Mouse (Mus musculus) yolk sac, embryonic 10.5 days (tissue): ENCODE results near the gene Ttc7.
"Not testable (repeated sequence)": the region's sequence is repeated elsewhere in the genome, so short reads cannot be mapped to it uniquely, and the experiment has no call there.

Source experiments
- DNase-seq: peaks from one replicate; pipeline ENCODE4 v3.0.0-alpha.2; 2017; ENCODE audit warnings: low spot score

Gene Ttc7

DNA sequence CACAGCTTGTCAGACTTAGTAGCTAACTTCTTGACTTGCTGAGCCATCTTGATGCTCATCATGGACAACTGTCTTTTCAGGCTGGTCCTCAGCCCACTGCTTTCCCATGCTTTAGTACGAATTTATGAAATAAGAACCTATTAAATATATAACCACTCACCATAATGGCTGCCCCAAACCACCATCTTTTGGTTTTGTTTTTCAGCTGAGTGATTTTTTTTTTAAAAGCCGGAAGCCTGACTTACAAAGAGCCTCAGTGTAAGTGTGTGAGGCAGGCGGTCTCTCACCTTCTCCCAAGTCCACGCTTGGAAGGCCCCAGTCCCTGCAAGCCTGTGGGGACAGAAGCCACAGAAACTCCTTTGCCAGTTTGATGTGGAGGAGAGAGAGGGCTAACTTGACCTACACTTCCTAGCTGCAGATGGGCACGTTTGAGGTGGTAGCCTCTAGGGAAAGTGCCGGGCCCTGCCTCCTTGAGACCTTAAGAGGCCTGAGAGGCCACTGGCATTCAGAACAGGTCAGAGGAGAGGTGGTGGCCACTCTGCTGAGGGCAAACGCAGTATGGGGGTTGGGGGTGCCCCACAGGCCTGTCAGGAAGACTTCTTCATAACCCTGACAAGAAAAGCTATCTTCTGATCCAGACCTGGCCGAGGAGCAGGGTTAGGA is 3.9 kb downstream of the Ttc7 start:
- no peak for DNase-seq

GRCm38 (mm10) chr17:87287197-87287777 is 4.6 kb downstream of the Ttc7 start:
- no peak for DNase-seq

- no peak for DNase-seq
Measured at GRCm38 (mm10) chr17:87288131-87288530, 5.4 kb downstream of the Ttc7 start.

DNA sequence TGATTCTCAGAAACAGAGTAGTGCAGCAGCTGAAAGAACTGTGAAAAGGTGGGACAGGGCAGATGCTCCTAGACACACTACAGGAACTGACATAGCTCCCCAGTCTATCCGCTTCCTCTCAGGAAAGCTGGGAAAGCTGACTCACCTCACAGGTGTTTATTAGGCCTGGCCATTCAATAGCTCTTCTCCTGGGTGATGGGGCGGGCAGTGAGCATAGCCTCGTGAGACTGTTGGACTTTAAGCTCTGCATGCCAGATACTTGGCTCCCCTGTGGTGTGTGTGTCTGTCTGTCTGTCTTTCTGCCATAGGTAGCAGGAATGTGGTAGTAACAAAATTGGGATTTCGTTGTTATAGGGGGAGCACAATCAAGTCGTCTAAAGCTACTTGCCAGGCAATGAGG is 6.7 kb downstream of the Ttc7 start:
- peak; percentile 71 for DNase-seq

GRCm38 (mm10) chr17:87291037-87291436 is 8.4 kb downstream of the Ttc7 start:
- no peak for DNase-seq

GRCm38 (mm10) chr17:87291782-87292181 is 9.1 kb downstream of the Ttc7 start:
- DNase-seq, result no peak

GRCm38 (mm10) chr17:87293125-87293524 is 10.4 kb downstream of the Ttc7 start:
- DNase-seq, result no peak

GRCm38 (mm10) chr17:87295738-87296137 is 13.1 kb downstream of the Ttc7 start:
- no peak for DNase-seq

DNA sequence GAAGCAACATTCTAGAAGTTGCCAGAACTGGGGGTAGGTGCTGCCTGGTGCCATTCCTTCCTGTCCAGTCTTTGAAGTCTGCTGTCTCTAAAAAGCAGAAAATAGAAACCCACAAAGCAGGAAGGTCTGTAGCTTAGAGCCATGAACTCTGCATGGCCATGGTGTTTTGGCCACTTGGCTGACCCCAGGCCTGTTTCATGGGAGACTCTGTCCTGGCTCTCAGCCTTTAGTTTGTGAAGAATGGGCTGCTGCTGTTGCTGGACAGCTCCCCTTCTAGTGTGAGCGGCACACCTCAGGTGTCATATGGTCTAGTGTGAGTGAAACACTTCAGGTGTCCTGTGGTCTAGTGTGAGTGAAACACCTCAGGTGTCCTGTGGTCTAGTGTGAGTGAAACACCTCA is 14.0 kb downstream of the Ttc7 start:
- not testable (repeated sequence) for DNase-seq

DNA sequence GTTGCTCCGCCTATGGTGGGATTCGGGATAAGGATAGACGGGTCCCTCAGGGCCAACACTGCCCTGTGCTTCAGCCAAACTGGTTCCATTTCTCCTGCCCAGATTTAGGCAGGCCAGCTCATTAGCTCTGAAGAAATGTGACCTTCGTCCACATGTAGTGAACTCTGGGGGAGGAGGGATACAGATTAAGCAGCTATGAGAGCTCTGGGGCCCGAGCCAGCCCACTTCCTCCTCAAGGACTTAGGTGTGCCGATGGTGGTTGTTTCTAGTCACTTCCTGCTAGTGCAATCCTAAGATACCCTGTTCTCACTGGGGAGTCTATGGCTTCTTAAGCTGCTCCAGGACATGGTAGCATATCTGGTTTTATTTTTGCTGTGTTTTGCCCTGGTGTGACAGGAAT is 16.3 kb downstream of the Ttc7 start:
- DNase-seq, result no peak

DNA sequence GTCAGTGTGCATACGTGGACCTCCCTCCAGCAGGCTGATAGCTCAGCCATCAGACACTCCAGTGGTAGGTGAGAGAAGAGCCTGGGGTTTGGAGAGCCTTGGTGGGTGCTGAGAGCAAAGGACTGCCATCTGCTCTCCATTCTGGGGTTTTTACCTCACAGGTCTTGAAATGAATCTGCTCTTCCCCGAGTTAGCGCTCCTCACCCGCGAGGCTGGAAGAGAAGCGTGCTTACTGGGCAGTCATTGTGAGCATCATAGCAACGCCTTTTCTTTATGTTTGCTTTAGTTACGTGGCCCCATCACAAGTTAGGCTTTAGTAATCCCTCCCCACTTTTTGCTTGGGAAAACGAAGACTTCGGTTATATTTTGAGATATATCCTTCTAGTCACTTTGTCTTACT is 17.7 kb downstream of the Ttc7 start:
- DNase-seq, result no peak

DNA sequence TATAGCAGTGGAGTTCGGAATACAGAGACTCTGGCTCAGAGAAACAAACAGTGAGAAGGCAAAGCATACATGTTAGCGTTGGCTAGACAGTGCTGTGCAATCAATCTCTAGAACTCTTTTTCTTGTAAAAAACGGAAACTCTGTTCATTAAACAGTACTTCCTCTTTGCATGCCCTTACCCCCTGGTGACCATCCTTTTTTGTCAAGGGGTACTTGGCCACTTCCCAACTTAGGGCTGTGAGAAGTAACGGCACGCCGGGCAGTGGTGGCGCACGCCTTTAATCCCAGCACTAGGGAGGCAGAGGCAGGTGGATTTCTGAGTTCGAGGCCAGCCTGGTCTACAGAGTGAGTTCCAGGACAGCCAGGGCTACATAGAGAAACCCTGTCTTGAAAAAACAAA is 18.9 kb downstream of the Ttc7 start:
- DNase-seq, result not testable (repeated sequence)

DNA sequence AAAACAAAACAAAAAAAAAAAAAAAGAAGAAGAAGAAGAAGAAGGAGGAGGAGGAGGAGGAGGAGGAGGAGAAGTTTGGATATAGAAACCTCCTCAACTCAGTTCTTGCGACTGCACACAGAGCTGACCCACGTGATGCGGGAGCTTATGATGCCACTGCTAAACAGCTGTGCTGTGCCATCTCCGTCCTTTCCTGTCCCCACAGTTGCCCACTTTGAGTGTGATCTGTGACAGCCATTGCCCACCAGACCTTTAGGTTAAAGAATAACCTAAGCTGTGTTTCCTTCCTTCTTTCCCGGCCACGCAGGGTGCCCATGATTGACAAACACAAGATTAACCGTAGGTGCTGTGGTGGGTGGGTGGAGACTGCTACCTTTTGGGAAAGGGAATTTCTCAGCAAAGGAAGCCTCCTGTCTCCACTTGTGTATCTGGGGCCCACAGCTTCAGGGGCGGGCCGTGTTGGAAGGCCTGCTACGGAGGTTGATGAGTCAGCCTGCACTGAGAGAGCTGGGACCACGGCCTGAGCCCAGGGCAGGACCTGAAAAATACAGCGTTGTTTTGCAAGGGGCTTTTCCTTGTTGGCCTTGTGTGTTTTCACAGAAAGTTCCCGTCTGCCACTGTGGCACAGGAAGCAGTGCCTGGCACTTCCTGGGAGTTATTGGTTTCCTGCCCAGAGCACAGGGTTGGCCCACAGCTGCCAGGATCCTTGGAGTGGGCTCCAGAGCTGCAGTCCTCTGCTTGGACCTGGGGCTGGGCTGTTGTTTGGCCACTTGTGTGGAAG is 19.5 kb downstream of the Ttc7 start:
- no peak for DNase-seq

GRCm38 (mm10) chr17:87304151-87304894 is 21.6 kb downstream of the Ttc7 start:
- DNase-seq, result no peak

- no peak for DNase-seq
Measured at GRCm38 (mm10) chr17:87305065-87305464, 22.4 kb downstream of the Ttc7 start.

- no peak for DNase-seq
Measured at GRCm38 (mm10) chr17:87306746-87307145, 24.1 kb downstream of the Ttc7 start.

- no peak for DNase-seq
Measured at GRCm38 (mm10) chr17:87309073-87309788, 26.5 kb downstream of the Ttc7 start.

GRCm38 (mm10) chr17:87310497-87310896 is 27.8 kb downstream of the Ttc7 start:
- no peak for DNase-seq

- DNase-seq, result peak; percentile 40
Measured at GRCm38 (mm10) chr17:87312351-87312750, 29.7 kb downstream of the Ttc7 start.

GRCm38 (mm10) chr17:87312924-87313870 is 30.5 kb downstream of the Ttc7 start:
- peak; percentile 72 for DNase-seq

- DNase-seq, result no peak
Measured at GRCm38 (mm10) chr17:87314121-87314520, 31.4 kb downstream of the Ttc7 start.
